Mouse (Mus musculus) thymus, postnatal 36 days (tissue): ENCODE measurements at regions not wholly inside any gene's neighbourhood (a gene's known extent, or its start where the extent isn't known, plus 50 kb on each side); places are given as distances from the start of the nearest gene placed in this dataset.

Source experiments
- DNase-seq, 2 experiments: peaks; one replicate each; pipeline ENCODE4 v3.0.0; 2022; ENCODE audit warnings: mixed read lengths in 2 of 2

DNA sequence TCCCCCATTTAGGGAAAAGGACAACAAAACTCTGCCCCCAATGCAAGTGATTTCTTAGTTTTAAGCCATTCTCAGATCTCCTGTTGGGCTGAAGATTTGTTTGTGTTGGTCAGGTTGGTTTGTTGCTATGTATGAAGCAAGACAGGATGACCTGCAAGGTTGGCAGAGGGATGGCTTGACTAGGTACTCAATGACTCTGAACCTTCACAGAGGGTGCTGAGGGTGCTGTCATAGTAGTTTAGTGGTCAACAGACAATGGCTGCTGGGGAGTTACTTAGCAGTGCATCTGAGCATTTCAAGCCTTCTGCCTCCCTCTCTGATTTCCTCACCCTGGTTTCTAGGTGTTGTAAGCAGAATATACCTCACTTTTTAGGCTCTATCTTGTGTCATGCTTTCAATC, 114.7 kb upstream of the Jag1 start:
- no peak for DNase-seq

- DNase-seq: no peak
Observed at GRCm38 (mm10) chr2:137229422-137230069, 113.1 kb upstream of the Jag1 start.

- no peak for DNase-seq
Observed at GRCm38 (mm10) chr2:137227495-137227894, 111.1 kb upstream of the Jag1 start.

GRCm38 (mm10) chr2:137224702-137225552, 108.5 kb upstream of the Jag1 start:
- DNase-seq: no peak

DNA sequence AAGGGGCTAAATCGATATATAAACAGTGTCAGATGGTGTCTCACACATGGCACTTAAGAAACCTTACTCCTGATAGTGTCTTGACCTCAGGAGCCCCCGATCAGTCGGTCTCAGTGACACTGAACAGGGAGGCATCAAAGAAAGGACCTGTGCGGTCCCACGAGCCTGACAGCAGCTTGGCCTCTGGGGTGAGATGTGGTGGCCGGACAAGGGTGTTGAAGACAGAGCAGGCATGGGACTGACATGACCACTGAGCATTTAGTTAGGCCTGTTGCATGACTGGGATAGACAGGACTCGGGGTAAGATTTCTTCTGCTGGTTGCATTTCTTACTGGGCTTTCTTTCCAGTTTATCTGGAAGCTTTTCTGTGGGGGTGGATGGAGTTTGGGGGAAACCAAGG, 99.3 kb upstream of the Jag1 start:
- no peak for DNase-seq

GRCm38 (mm10) chr2:137207846-137208245, 91.4 kb upstream of the Jag1 start:
- DNase-seq: no peak

DNA sequence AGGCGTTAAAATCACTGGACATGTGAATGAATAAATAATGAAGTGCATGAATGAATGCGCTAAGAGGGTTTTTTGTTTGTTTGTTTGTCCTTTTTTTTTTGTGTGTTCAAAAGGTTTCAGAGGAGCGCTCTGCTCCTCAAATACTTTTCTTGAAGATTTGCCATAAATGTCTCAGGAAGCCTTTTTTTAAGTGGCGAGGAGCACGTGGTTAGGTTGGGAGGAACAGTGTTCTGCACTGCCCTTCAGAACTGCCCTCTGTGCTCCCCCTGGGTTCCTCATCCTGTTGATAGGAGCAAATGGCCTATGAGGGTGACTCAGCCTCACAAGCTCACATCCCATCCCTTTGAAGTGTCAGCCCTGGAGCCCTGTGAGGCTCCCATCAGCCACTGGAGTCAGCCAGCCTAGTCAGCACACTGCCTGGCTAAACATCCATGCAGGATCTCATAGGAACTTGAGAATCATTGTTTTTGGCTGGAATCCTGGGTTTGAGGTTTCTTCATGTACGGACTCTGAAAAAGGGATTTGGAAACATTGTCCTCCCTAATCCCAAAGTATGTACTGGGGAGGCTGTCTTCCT, 87.9 kb upstream of the Jag1 start:
- no peak for DNase-seq

- no peak for DNase-seq
Observed at GRCm38 (mm10) chr2:137200101-137200500, 83.7 kb upstream of the Jag1 start.

- no peak for DNase-seq
Observed at GRCm38 (mm10) chr2:137192183-137192582, 75.7 kb upstream of the Jag1 start.

DNA sequence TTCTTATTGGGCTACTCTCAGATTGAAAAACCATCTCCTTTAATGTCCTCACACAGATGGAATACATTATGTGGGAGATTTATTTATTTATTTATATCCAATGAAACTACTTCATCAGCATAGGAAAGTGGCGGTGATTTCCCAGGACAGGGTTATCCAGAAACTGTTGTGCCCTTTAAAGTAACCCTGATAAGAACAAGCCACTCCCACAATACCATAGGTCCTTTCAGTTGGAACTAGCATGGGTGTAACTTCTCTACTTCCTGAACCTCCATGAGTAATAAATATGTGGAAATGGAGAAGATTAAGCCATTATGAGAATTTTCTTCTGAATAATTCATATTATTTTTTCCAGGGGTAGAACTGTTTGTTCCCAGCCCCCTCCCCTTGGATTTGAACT, 52.7 kb upstream of the Jag1 start:
- no peak for DNase-seq

- DNase-seq: no peak
Observed at GRCm38 (mm10) chr2:137168626-137169025, 52.2 kb upstream of the Jag1 start.
